Mouse (Mus musculus) adrenal gland, adult 18-20 months (tissue): ENCODE results near the gene Ptpn5. TPM values are rescaled to one million over a fixed set of nuclear protein-coding genes. Genes with fewer than 3 reads are reported as not detected.
A peak's percentile ranks its signal among the peaks of the same experiment; 100 is the strongest.

ENCODE experiments used
- DNase-seq, 2 experiments: peaks; one replicate each; pipeline ENCODE4 v3.0.0; 2021 to 2022; ENCODE audit warnings: low spot score in 2 of 2
- long read RNA-seq, 2 experiments: library from polyadenylated mRNA; stranded (forward); transcript quantifications; one replicate each; pipeline ENCODE4 v2.0.0; 2021
- total RNA-seq, 2 experiments: library from RNA; stranded (reverse); gene quantifications; 1 replicate in 1 of 2; 2 replicates in 1 of 2; pipeline ENCODE4 v1.2.3; 2021

Ptpn5 gene
- total RNA-seq = 1 to 10 TPM in 1 of 2 experiments, under 1 TPM in 1; 0.13 to 1.4 TPM
- long read RNA-seq, experiment 1, partial matches to known transcripts = 1 of 2 reads
- long read RNA-seq, experiment 1, other reads (novel, unspliced or antisense) = 0 of 2 reads
- long read RNA-seq, experiment 2 = 0 reads

GRCm38 (mm10) chr7:47133331-47133730 is at the start of gene Ptpn5:
Ptpn5 (minus strand) TSS chr7:47133684.
- no peak for DNase-seq

- DNase-seq = no peak
Observed at GRCm38 (mm10) chr7:47170814-47171213, 37.3 kb upstream of the Ptpn5 start.

GRCm38 (mm10) chr7:47165028-47165427 is 31.5 kb upstream of the Ptpn5 start:
- no peak for DNase-seq

DNA sequence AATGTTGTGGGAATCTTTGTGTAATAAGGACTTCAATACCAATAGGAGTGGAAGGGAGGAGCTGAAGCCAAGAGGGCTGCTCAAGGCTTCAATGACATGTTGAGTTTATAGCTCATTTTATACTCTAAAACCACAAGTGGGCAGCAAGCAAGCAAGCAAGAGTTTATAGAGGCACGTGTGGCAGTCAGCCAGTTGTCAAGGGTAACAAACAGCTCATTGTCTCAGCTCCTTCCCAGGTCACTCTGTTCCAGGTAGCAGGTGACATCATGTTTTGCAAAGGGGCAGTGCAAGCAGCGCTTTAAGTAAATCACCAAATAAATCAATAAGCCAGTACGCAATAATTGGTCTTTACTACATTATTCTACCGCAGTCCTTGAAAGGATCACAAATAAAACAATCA is 29.7 kb upstream of the Ptpn5 start:
- no peak for DNase-seq

- DNase-seq = no peak
Observed at GRCm38 (mm10) chr7:47158451-47158850, 25.0 kb upstream of the Ptpn5 start.

DNA sequence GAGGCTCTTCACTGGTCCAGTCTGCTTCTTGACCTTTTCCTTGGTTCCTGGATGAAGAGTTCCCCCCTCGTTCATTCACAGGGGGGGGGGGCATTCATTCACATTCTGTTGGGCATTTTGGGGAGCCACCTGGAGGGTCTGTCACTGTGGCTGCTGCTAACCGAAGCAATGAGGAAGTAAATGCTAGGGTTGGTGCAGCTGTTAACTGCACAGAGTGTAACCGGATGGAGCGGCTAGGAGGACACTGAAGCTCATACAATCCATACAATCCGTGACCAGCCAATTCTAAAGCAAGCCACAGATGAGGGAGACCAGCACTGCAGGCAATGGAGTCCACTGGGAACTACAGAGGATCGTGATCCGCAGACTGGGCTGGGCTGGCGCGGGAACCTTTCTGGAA is 24.3 kb upstream of the Ptpn5 start:
- DNase-seq = no peak

DNA sequence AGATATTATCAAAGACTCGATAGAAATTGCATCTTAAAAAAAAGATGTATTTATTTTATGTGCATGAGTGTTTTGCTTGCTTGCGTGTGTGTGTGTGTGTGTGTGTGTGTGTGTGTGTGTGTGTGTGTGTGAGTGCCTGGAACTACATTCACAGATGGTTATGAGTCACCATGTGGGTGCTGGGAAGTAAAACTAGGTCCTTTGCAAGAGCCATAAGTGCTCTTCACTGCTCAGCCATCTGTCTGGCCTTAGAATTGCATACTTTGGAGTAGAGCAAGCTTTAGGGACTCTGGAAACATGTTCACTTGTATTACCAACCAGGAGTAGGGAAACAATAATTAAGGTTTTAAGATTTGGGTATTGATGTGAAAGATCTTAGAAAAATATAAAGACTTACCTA is 22.4 kb upstream of the Ptpn5 start:
- no peak for DNase-seq

DNA sequence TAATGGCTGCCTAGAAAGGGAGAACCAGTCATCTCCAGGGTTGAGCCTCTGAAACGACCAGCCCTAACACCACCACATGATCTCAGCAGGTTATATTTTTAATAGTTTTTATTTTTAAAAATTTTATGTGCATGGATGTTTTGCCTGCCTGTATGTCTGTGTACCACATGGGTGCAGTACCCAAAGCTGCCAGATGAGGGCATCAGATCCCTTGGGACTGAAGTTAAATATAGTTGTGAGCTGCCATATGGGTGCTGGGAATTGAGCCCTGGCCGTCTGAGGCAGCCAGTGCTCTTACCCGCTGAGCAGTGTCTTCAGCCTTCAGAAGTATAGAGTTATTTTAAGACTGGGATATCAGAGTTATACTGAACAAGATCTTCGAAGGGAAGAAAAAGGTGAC is 21.9 kb upstream of the Ptpn5 start:
- DNase-seq = no peak

- peak; percentile 30 for DNase-seq
Observed at GRCm38 (mm10) chr7:47150420-47151061, 17.1 kb upstream of the Ptpn5 start.

DNA sequence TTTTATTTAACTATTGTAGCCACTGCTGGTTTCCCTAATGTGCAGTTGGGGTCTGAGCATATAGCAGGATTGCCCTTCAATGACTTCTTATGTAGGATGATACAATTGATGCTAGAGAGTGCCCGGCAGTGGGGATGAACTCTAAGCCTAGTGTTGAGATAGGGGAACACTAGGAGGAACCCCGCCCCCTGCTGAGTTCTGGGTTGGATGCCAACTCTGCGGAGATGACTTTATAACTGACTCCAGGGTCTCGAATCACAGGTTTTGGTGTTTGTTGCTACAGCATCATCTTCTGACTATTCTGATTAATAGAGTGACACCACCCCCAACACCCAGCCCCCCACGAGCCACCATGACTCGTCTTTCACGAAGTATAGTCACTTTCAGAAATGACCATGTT is 14.8 kb upstream of the Ptpn5 start:
- DNase-seq = no peak

DNA sequence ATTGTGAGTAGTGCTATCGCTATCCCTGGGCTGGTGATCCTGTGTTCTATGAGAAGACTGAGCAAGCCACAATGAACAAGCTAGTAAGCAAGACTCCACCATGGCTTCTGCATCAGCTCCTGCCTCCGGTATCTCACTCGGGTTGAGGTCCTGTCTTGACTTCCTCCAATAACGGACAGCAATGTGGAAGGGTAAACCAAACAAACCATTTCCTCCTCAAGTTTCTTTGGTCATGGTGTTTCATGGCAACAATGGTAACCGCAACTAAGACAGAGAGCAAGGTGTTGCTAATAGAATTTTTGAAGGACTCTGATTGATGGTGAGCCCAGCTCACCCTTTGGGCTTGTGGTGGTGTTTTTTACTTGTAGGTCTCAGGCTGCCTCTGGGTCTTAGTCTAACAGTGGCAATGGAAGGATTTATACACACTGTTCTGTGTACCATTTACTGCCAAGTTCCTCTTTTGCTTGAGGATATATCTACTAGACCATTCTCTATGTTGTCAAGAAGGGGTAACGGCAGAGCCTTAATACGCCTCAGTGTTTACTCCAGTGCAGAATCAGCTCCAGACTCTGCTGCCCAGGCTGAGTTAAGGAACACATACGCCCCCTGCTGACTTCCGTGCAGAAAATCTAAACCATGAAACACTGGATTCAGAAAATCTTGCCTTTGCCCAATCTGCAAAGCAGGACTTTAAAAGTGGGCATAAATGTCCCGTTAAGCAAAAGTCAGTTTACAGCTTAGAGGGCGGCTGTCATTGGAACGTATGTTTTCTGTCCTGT is 12.7 kb upstream of the Ptpn5 start:
- peak; percentile 37 to 39 for DNase-seq

GRCm38 (mm10) chr7:47144299-47144698 is 10.8 kb upstream of the Ptpn5 start:
- no peak for DNase-seq

GRCm38 (mm10) chr7:47139823-47140325 is 6.4 kb upstream of the Ptpn5 start:
- DNase-seq = no peak

DNA sequence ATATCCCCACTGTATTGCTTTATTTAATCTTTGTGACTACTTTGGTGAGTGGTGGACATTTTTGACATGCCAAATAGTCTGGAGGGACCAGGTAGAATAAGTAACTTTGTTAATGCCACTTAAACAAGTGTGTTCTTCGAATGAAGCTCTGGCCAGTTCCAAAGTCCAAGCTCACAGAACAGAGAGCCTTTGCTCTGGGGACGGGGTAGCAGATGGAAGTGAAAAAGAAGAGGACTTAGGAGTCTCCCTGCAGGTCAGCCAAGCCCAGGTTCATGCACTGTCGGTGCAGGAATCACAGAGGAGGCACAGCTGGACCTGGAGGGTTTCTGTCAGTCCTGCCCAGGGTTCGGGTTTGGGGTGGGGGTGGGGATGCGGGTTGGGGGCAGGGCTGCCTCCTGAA is 1.1 kb upstream of the Ptpn5 start:
- DNase-seq = no peak

GRCm38 (mm10) chr7:47132931-47133260 is 588 bp downstream of the Ptpn5 start:
- DNase-seq = no peak

GRCm38 (mm10) chr7:47132180-47132930 is 1.1 kb downstream of the Ptpn5 start:
- DNase-seq = peak; percentile 28 to 36

GRCm38 (mm10) chr7:47131840-47132179 is 1.7 kb downstream of the Ptpn5 start:
- DNase-seq = no peak

DNA sequence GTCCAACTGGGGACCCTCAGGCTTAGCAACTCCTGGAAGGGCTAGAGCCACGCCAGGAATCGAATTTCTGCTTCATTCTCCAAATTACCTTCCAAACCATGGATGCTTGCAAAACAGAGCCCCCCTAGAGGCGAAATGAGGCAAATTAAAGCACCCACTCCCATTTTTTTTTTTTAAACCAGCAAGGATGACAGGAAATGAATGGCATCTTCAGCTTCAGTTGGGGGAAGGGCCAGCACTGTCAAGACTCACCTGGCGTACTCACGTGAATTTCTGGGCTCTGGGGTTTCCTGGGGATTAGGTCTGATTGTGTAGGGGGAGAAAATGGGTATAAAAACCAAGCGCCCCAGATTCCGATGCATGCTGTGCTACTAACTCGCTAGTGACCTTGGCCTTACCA is 2.2 kb downstream of the Ptpn5 start:
- DNase-seq = no peak

DNA sequence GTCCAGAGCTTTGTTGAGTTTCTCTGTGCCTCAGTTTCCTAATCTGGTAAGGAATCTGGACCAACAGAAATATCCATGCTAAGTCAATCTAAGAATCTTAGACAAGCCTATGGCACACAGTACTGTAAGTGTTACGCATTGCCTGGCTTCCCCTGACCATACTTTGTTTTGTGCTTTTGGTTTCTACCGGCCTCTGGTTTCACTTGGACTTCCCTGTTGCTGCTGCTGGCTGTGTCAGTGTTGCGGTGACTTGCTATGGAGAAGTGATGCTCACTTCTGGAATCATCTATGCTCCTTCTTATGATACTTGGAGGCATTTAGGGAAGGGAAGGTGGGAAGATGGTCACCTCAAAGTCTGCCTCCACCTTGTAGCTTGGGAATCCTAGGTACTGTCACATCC is 11.5 kb downstream of the Ptpn5 start:
- no peak for DNase-seq

GRCm38 (mm10) chr7:47116666-47117065 is 16.8 kb downstream of the Ptpn5 start:
- DNase-seq = no peak

DNA sequence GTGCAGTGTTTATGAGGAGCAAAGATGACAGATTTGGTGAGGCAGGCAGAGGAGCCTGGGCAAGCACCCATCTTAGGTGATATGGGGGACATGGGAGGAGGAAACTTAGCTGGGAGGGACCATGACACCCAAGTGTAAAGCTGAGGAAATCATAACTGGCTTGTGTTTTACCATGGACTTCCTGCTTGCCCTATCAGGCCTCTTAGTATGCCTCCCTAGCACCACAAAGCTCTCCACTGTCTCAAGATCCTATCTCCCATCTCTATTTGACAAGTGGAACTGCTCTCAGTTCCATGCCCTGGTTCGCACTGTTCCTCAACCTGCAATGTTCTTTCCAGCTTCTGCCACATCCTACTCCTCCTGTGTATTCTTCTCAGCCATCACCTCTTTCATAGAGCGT is 18.0 kb downstream of the Ptpn5 start:
- DNase-seq = no peak

DNA sequence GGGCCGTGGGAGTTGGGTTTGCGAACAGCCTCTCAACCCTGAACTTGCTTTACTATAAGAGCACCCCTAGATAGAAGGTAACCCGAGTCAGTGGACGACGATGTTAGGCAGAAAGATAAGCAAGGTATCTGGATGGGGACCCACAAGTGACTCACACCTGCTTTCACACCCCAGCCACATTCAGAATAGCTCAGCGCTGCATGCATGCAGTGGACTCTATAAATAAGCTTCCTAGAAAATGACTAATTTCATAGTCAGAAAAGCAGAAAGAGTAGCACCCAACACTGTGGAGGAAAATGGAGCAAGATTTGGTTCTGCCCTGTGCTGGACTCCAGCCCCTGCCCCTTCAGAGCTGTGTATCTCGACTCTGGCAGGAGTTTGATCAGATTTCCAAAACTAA is 20.1 kb downstream of the Ptpn5 start:
- no peak for DNase-seq
